Mouse (Mus musculus): ENCODE measurements around the gene Sat2. TPM values are rescaled to one million over a fixed set of nuclear protein-coding genes. Genes with fewer than 3 reads are reported as not detected.
A peak's percentile ranks its signal among the peaks of the same experiment; 100 is the strongest.

Gene Sat2
- 11.5 and 12.4 TPM in 2 replicates for polyA plus RNA-seq (2016; fragmentation: Nextera tagmentation; extraction: Ambion mirVana)

DNA sequence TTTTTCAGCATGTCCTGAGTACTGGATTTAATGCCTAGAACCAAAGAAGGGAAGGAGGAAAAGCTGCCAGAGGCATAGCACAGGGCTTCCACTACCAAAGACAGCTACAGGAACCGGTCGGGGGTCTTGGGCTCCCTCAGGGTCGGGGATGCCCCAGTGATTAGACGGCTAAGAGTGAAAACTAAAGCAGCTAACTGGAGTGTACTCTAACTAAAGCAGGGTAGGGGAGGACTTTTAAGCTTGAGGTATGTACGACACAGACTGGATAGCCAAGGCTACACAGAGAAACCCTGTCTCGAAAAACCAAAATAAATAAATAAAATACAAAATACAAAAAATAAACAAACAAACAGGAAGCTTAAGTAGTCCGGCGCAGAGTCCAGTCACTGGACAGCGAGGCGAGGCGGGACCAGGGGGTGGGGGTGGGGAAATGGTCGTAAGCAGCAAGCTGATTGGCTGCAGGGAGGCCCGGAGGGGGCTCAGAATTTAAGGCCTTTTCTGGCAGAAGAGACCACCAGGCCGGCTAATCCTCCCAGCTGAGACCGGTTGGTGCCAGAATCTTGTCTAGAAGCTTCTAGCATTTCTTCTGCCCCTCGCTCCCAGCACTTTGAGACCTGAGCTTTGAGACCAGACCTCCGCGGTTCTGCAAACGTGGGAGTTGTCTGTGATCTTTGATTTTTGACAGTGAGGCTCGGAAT is at the start of gene Sat2:
Gene Sat2 (plus strand): TSS at position 454 of the 698 bp plus-strand sequence.
- no peaks in the 10 kb centered on the region for H3K9me3 ChIP-seq (replicated peaks)
- 4% methylated on average over 20 of the region's 20 CpGs for WGBS (ENCODE audit: insufficient replicate concordance)
- H3K36me3 ChIP-seq, result no peaks in the 10 kb centered on the region
- peak within 1 kb of the TSS; percentile 62 for H3K4me3 ChIP-seq
- H3K27me3 ChIP-seq (replicated peaks), result peaks cover 10% of the 10 kb centered on the region
- ATAC-seq, result peak; percentile 59; the same call in 1 of the 2 replicates
- peak within 1 kb of the TSS; percentile 70 for H3K9ac ChIP-seq
- peak within 1 kb of the TSS; percentile 77 for H3K4me2 ChIP-seq
- H3K4me1 ChIP-seq, result peaks cover 51% of the 10 kb centered on the region
- H3K27ac ChIP-seq, result peak within 1 kb of the TSS; percentile 81

DNA sequence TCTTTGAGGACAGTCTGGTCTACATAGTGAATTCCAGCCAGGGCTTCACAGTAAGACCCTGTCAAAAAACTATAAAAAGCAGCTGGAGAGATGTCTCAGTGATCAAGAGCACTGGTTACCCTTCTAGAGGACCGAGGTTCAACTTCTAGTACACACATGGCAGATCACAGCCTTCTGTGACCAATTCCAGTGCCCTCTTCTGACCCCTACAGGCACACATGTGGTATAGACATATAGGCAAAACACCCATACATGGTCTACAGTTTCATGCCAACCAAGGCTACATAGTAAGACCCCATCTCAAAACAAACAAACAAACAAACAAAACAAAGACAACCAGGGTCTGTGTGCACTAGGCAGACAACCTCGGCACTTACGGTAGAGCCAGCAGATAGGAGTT is 46.6 kb upstream of the Sat2 start:
- Histone ChIP-seq H3K36me3 (peaks cover 68% of the 10 kb centered on the region), H3K4me2 (peak overlapping the region; percentile 3; the same call in 1 of the 2 replicates), H3K4me3 (no peak overlapping the region), H3K27me3 (replicated peaks) (no peaks in the 10 kb centered on the region), H3K9ac (no peak overlapping the region), H3K4me1 (peaks cover 76% of the 10 kb centered on the region), H3K9me3 (replicated peaks) (no peaks in the 10 kb centered on the region), H3K27ac (peak overlapping the region; percentile 38; the same call in 1 of the 2 replicates)
- no peak for ATAC-seq
- 54% methylated on average over 3 of the region's 3 CpGs for WGBS (ENCODE audit: insufficient replicate concordance)

DNA sequence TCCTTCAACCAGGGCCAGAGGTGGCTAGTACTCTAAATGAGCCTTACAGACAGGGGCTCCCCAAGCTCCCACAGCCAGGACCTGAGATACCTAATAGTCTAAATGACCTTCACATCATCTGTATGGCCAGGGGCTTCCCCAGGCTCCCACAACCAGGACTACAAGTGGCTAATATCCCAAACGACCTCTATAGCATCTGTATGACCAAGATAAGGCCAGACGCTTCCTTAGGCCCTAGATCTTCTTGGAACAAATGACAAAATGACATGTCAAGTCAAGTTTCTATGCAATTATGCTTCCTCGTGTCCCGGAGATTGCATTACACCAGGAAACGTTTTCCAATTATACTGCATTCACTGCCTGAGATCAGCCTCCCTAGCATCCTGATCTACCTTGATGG is 45.5 kb upstream of the Sat2 start:
- ATAC-seq, result no peak
- peaks cover 57% of the 10 kb centered on the region for H3K36me3 ChIP-seq
- peak overlapping the region; percentile 89 for H3K9ac ChIP-seq
- H3K4me1 ChIP-seq, result peaks cover 65% of the 10 kb centered on the region
- 24% methylated on average over 5 of the region's 5 CpGs for WGBS (ENCODE audit: insufficient replicate concordance)
- no peaks in the 10 kb centered on the region for H3K27me3 ChIP-seq (replicated peaks)
- H3K4me3 ChIP-seq, result peak overlapping the region; percentile 86
- peak overlapping the region; percentile 96 for H3K4me2 ChIP-seq
- peak overlapping the region; percentile 95 for H3K27ac ChIP-seq
- no peaks in the 10 kb centered on the region for H3K9me3 ChIP-seq (replicated peaks)

DNA sequence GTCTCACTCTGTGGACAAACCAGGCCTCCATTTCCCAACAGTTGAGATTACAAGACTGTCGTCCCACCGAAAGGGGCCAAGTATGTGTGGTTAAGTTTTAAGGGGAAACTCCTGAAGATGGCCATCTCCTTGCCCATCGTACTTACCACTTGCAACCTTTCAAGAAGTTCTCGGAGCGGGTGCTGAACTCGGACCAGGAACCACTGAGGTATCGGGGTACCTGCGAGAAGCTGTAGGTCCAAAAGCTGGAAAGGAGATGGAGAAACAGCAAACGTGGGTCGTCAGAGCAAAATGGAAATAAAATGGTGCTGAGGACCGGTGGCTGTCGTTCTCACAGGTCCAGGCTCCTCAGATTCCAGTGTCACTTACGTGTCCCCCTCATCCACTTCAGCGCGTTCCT is 43.5 kb upstream of the Sat2 start:
- peak overlapping the region; percentile 89 for H3K9ac ChIP-seq
- H3K4me3 ChIP-seq, result peak overlapping the region; percentile 86
- no peaks in the 10 kb centered on the region for H3K9me3 ChIP-seq (replicated peaks)
- H3K4me2 ChIP-seq, result peak overlapping the region; percentile 96
- no peak for ATAC-seq
- H3K27ac ChIP-seq, result peak overlapping the region; percentile 95
- 7% methylated on average over 15 of the region's 15 CpGs for WGBS (ENCODE audit: insufficient replicate concordance)
- H3K36me3 ChIP-seq, result peaks cover 45% of the 10 kb centered on the region
- peaks cover 66% of the 10 kb centered on the region for H3K4me1 ChIP-seq
- H3K27me3 ChIP-seq (replicated peaks), result no peaks in the 10 kb centered on the region

DNA sequence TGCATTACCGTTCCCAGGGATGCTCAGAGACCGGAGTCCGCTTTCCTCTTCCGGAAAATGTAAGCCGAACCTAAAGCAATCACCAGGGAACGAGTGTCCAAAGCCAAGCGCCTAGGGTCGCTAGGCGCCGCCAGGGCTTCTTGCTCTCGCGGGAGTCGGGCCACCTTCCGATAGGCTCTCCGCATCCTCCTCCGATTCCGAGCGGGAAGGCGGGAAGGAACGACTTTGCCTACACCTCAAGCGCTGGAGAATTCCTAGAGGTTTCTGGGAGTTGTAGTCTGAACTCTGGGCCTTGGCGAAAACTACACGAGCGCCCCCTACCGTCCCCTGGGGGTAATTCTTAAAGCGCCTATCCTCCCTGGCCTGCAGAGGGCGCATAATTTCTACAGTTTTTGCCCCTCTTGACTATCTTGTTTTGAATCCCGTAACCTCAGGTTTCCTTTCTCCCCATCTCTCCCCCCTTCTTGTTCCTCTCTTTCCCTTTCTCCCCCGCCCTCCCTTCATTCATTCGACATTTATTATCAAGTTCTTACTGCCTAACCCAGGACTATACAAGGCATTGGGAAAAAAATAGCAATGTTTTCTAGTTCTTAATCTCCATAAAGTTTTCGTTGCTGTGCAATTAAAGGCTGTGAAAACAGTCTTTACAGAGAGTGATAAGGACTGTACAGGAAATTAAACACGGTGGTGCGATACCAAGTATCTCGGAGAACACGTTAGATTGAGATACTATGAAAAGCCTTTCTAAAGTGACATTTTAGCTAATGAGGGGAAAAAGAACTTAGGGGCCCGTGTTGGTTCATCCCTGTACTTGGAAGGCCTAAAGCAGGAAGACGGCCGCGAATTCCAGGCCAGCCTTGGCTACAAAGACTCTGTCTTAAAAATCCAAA is 42.5 kb upstream of the Sat2 start:
- H3K27me3 ChIP-seq (replicated peaks), result no peaks in the 10 kb centered on the region
- peak overlapping the region; percentile 96 for H3K4me2 ChIP-seq
- H3K27ac ChIP-seq, result peak overlapping the region; percentile 95
- H3K9ac ChIP-seq, result peak overlapping the region; percentile 89
- peaks cover 74% of the 10 kb centered on the region for H3K4me1 ChIP-seq
- peak; percentile 80 for ATAC-seq
- peak overlapping the region; percentile 86 for H3K4me3 ChIP-seq
- H3K36me3 ChIP-seq, result peaks cover 45% of the 10 kb centered on the region
- no peaks in the 10 kb centered on the region for H3K9me3 ChIP-seq (replicated peaks)
- 1% methylated on average over 39 of the region's 39 CpGs for WGBS (ENCODE audit: insufficient replicate concordance)

DNA sequence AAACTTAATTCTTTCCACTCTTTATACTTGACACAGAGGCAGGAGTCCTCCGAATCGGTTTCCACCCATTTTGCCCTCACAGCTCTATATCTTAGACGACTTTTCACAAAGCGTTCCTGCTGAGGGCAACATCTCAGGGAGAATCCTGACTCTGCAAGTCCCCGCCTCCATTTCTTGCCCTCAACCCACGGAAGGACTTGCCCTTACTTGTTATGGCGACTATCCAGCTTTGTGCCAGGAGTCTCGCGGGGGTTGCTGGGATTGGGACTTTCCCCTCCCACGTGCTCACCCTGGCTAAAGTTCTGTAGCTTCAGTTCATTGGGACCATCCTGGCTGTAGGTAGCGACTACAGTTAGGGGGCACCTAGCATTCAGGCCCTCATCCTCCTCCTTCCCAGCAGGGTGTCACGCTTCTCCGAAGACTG is 41.7 kb upstream of the Sat2 start, which contains the start of the genes Wrap53 and Trp53:
Gene Wrap53 (minus strand): TSS at position 165 of the 424 bp plus-strand sequence.
Gene Trp53 (plus strand): TSS at position 269 of the 424 bp plus-strand sequence.
- Histone ChIP-seq H3K4me3 (peak within 1 kb of the TSS; percentile 86), H3K27me3 (replicated peaks) (no peaks in the 10 kb centered on the region), H3K4me2 (peak within 1 kb of the TSS; percentile 96), H3K9me3 (replicated peaks) (no peaks in the 10 kb centered on the region), H3K4me1 (peaks cover 74% of the 10 kb centered on the region), H3K9ac (peak within 1 kb of the TSS; percentile 89), H3K27ac (peak within 1 kb of the TSS; percentile 95), H3K36me3 (peaks cover 43% of the 10 kb centered on the region)
- WGBS (ENCODE audit: insufficient replicate concordance), result under 1% methylated on average over 13 of the region's 13 CpGs
- ATAC-seq, result peak; percentile 55

DNA sequence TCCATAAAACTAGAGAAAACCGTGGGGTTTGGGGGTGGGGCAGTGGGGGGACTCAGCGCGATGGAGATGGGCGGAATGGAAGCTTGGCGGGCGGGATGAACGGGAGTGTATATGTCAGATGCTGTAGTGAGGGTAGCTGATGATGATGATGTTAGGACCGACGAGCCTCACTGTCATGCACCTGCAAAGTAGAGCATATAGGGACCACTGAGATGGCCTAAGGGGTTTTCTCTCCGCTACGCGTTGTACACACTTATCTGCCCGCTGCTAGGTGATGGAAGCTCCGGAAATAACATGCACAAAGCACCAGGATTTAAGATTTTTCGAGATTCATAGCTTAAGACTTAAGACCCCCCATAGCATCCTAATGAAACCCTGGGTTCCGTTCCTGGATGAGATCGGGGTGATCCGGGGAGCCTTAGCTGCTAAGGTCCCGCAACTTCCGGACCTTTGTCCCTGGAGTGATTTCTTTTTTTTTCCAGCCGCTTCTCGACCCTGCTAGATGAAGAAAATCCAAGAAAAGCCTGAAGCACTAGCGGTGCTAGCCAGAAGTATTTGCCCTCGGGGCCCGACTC is 41.2 kb upstream of the Sat2 start:
- Histone ChIP-seq H3K4me3 (peak overlapping the region; percentile 86), H3K36me3 (peaks cover 38% of the 10 kb centered on the region), H3K4me2 (peak overlapping the region; percentile 96), H3K9me3 (replicated peaks) (no peaks in the 10 kb centered on the region), H3K27ac (peak overlapping the region; percentile 95), H3K4me1 (peaks cover 74% of the 10 kb centered on the region), H3K27me3 (replicated peaks) (no peaks in the 10 kb centered on the region), H3K9ac (peak overlapping the region; percentile 89)
- ATAC-seq, result no peak
- 1% methylated on average over 25 of the region's 25 CpGs for WGBS (ENCODE audit: insufficient replicate concordance)

DNA sequence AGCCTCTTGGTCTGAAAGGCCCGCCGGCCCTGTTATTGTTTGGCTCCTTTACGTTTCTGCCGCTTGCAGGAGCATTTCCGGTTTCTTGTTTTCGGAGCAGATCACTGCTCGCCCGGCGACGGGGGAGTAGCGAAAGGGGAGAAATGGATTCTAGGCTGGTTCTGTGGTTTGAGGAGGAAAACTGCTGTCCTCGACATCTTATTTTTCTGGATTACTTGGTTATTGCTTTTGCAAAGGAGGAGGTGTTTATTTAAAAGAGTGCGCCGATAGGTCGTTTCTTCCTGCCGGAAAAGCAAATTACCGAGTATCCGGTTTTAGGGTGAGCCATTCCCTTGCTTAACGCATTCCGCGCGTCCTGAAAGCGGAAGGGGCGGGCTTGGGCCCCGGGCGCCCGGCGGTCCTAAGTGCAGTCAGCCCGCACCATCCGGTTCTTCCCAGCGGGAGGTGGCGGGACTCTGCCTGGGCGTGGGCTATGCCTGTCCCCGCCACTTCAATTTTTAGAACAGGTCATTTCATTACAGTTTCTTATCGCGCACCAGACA is 40.6 kb upstream of the Sat2 start:
- H3K36me3 ChIP-seq, result peaks cover 33% of the 10 kb centered on the region
- peaks cover 74% of the 10 kb centered on the region for H3K4me1 ChIP-seq
- H3K4me3 ChIP-seq, result peak overlapping the region; percentile 86
- WGBS (ENCODE audit: insufficient replicate concordance), result under 1% methylated on average over 36 of the region's 36 CpGs
- peak overlapping the region; percentile 95 for H3K27ac ChIP-seq
- peak overlapping the region; percentile 89 for H3K9ac ChIP-seq
- peak overlapping the region; percentile 96 for H3K4me2 ChIP-seq
- peak; percentile 84 for ATAC-seq
- H3K27me3 ChIP-seq (replicated peaks), result no peaks in the 10 kb centered on the region
- H3K9me3 ChIP-seq (replicated peaks), result no peaks in the 10 kb centered on the region

DNA sequence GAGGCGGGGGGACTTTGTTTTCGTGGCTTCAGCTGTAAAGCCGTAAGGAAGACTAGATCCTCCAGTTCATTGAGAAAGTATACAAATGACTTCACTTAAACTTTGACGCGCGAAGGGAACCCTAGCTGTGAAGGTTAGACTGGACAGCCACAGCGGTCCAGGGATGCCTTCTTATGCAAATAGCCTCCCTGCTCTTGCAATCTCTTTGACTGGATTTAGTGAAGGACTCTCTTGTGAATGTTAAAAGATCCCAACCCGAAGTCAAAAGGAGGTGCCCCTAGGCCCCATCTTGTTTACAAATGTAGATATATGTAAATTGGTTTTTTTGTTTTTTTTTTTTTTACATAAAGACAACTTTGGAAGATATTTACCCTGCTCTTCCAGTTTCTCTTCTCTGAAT is 40.0 kb upstream of the Sat2 start:
- ATAC-seq, result no peak
- Histone ChIP-seq H3K4me2 (peak overlapping the region; percentile 96), H3K27me3 (replicated peaks) (no peaks in the 10 kb centered on the region), H3K4me3 (peak overlapping the region; percentile 86), H3K36me3 (peaks cover 32% of the 10 kb centered on the region), H3K4me1 (peaks cover 74% of the 10 kb centered on the region), H3K27ac (peak overlapping the region; percentile 95), H3K9ac (peak overlapping the region; percentile 89), H3K9me3 (replicated peaks) (no peaks in the 10 kb centered on the region)
- WGBS (ENCODE audit: insufficient replicate concordance), result 1% methylated on average over 8 of the region's 8 CpGs

DNA sequence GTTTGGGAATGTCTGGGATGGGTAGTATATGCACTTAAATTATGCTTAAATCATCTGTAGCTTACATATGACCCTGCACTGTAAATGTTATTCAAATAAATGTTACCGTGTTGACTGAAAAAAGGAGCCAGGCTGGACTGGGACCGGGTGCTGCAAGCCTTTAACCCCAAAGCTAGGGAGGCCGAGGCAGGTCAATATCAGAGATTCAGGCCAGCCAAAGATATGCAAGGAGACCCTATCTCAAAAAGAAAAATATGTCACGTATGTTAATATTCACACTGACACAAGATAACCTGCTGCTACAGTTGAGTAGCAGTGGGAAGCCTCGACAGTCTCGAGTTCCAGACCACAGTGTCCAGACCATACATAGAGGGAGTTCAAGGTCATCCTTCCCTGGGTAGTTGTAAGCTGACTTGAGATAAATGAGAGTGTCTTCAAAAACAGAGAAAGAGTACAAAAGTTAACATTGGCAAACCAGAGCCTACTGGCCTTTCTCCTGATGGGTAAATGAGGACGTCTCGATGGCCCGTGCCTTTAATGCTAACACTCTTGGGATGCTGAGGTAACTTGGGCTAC is 39.5 kb upstream of the Sat2 start:
- WGBS (ENCODE audit: insufficient replicate concordance), result 53% methylated on average over 9 of the region's 9 CpGs
- H3K27ac ChIP-seq, result peak overlapping the region; percentile 95
- H3K4me3 ChIP-seq, result peak overlapping the region; percentile 86
- peaks cover 74% of the 10 kb centered on the region for H3K4me1 ChIP-seq
- no peaks in the 10 kb centered on the region for H3K9me3 ChIP-seq (replicated peaks)
- no peaks in the 10 kb centered on the region for H3K27me3 ChIP-seq (replicated peaks)
- peak overlapping the region; percentile 89 for H3K9ac ChIP-seq
- ATAC-seq, result no peak
- peaks cover 32% of the 10 kb centered on the region for H3K36me3 ChIP-seq
- peak overlapping the region; percentile 96 for H3K4me2 ChIP-seq

DNA sequence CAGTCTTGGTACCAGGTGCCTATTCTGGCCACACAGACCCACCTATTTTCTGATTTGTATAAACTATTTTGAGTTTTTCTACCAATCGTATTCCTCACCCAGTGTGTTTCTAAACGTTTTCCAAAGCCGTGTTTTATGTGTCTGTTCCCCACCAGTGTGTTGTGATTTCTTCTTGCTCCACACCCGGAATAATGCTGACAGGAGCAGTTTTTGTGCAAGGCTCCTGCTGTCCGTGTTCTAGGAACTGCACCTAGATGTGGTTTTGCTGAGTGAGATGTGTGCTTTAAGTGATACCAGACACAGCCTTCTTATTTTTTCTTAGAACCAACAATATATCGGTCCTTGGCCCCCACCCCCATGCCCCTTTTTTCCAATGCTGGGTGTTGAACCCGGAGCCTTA is 37.8 kb upstream of the Sat2 start:
- H3K4me3 ChIP-seq, result no peak overlapping the region
- H3K4me1 ChIP-seq, result peaks cover 79% of the 10 kb centered on the region
- H3K9me3 ChIP-seq (replicated peaks), result no peaks in the 10 kb centered on the region
- peak overlapping the region; percentile 63; the same call in 1 of the 2 replicates for H3K4me2 ChIP-seq
- peaks cover 46% of the 10 kb centered on the region for H3K36me3 ChIP-seq
- WGBS (ENCODE audit: insufficient replicate concordance), result 63% methylated on average over 7 of the region's 7 CpGs
- H3K9ac ChIP-seq, result peak overlapping the region; percentile 50; the same call in 1 of the 2 replicates
- no peaks in the 10 kb centered on the region for H3K27me3 ChIP-seq (replicated peaks)
- no peak for ATAC-seq
- H3K27ac ChIP-seq, result peak overlapping the region; percentile 95

Data from liver, embryonic 12.5 days (tissue).